Mouse (Mus musculus): ENCODE measurements around the gene Rtn4.

GRCm38 (mm10) chr11:29788499-29788898, 95.8 kb downstream of the Rtn4 start:
- no peak for TF ChIP-seq CTCF (IDR thresholded peaks at IDR 0.05; ENCODE audit: low read depth, low read length)
- no peak for TF ChIP-seq TAL1 (conservative IDR thresholded peaks at IDR 0.05; ENCODE audit: low read depth, low read length)
- no peak for TF ChIP-seq GATA1 (IDR thresholded peaks at IDR 0.05; ENCODE audit: borderline replicate concordance, low read length)
- no peak for TF ChIP-seq GATA2 (IDR thresholded peaks at IDR 0.05; ENCODE audit: borderline replicate concordance, low read depth, low read length)

Measured in G1E (cell line).